Mouse (Mus musculus): Measurements from ENCODE around the gene Pex11b.

GRCm38 (mm10) chr3:96623201-96623600, 12.0 kb upstream of the Pex11b start:
- TF ChIP-seq CTCF (IDR thresholded peaks at IDR 0.05; ENCODE audit: control insufficient read depth, insufficient read depth, insufficient replicate concordance, low read depth, low read length) (no peak), POLR2A (IDR thresholded peaks at IDR 0.05; ENCODE audit: control insufficient read depth, low read depth, low read length) (no peak)

Measured in testis, adult 2 months (tissue).